Mouse (Mus musculus) hindbrain, embryonic 13.5 days (tissue): ENCODE measurements around the gene Rxrg. TPM values are rescaled to one million over a fixed set of nuclear protein-coding genes. Genes with fewer than 3 reads are reported as not detected.

Source experiments
- polyA plus RNA-seq: library from polyadenylated mRNA; unstranded; fragments of >200 nt; fragmentation: Nextera tagmentation; extraction: Ambion mirVana; gene quantifications from 2 replicates; pipeline ENCODE4 v1.2.1, GENCODE M21; 2015

Gene Rxrg
- polyA plus RNA-seq, 1 experiment from 2014 or later: 10.1 TPM

Other genes starting within 250 kb of the Rxrg start
- 31.1 and 33.0 TPM in 2 replicates for gene Aldh9a1, start 248.4 kb upstream of the Rxrg start, polyA plus RNA-seq
- 105 and 108 TPM in 2 replicates for gene Mgst3, start 204.5 kb upstream of the Rxrg start, polyA plus RNA-seq
- gene Lrrc52, start 131.6 kb upstream of the Rxrg start, polyA plus RNA-seq: not detected in 2 replicates
- 9.2 and 10.1 TPM in 2 replicates for gene Lmx1a, start 90.9 kb downstream of the Rxrg start, polyA plus RNA-seq